Mouse (Mus musculus) naive thymus-derived CD4-positive, alpha-beta T cell, adult 2 months (primary cell): ENCODE measurements around the gene Triobp.
A peak's percentile ranks its signal among the peaks of the same experiment; 100 is the strongest.

Experiments used
- DNase-seq: peaks from one replicate; pipeline ENCODE4 v3.0.0-alpha.2; 2011; ENCODE audit warnings: low read depth

Gene Triobp

DNA sequence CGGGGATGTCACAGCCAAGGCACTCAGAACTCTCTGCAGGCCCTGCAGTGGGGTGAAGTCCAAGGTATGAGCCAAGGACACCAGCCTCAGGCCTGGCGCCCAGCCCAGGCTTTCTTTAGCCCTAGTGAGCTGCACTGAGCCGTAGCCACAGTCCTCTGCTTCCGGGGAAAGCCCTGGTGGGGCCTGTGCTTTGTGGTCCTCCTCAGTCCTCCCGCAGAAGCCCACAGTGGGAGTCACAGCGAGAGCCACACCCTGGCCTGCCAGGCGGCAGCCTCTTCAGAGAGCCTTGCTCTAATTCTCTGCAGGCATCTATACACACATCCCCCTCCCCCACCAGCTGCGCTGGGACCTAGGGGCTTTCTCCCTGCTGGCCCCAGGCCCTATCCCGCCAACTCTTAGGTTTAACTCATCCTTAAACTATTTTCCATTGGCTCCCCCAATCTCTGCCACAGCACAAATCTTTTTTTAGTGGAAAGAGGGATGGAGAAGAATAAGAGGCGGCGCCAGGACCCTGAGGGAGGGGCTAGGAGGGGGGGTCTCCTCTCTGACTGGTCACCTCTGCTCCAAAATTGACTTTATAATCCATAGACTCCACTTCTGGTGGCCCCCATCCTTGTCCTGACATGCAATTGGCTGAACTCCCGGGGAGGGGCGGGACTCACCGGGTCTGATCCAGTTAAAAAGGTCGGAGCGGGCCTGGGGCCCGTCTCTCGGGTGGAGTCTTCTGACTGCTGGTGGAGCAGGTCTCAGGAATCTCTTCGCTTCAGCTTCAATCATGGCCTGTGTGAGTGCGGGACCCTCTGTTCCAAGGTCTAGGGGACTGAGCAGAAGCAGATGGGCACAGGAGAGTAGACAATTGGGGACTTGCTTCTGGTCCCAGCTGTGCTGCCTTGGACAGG lies 21.3 kb upstream of the Triobp start, which contains the start of gene Lgals1:
Gene Lgals1 (plus strand): TSS at position 705 of the 899 bp plus-strand sequence.
- DNase-seq = peak; percentile 70

DNA sequence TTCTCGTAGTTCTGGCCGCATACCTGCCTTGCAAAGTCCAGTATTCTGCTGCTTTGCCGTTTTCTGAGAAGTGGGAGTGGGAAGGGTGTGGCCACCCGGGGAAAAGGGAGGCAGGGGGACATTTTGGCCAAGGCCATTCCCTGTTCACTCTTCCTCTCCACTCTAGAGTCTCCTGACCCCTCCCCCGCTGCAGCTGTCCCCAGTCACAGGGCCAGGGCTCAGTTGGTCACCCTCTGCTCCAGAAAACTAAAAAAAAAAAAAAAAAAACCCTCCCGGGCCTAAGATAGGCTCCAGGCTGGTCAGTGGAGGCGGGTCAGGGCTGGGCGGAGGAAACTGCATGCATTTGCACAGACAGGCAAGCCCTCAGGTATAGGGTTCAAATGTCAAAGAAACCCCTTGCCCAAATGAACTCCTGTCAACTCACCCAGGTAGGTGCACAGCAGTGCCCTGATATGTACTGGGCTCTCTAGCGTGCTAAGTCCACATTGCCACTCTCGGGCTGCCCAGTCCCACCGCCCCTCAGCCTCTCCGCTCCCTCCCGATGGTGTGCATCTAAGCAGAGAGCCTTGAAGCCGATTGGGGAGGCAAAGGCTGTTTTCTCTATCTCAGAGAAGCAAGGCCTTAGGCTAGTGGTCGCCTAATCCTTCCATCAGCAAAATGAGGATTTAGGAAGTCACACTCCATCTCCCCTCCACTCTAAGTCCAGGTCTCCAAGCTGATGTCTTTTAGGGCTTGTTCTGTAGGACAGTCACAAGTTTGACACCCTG lies 20.3 kb upstream of the Triobp start:
- DNase-seq = no peak

- peak; percentile 92 for DNase-seq
Measured at GRCm38 (mm10) chr15:78927788-78928457, 19.6 kb upstream of the Triobp start.

DNA sequence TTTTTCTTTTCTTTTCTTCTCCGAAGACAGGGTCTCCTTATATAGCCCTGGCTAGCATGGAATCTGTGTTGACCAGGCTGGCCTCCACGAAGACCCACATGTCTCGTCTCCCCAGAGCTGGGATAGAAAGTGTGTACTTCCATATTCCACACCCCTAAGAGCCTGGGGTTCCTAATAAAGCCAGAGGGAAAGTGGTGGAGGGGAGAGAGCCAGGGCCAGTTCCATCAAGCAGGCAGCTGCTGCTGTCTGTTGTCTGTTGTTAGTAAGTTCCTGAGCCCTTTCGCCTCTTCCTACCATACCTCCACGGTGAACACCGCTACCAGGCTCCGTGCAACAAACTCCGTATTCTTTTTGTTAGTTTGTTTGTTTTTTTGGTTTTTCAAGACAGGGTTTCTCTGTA lies 19.0 kb upstream of the Triobp start:
- peak; percentile 50 for DNase-seq

- no peak for DNase-seq
Measured at GRCm38 (mm10) chr15:78930192-78930706, 17.3 kb upstream of the Triobp start.

DNA sequence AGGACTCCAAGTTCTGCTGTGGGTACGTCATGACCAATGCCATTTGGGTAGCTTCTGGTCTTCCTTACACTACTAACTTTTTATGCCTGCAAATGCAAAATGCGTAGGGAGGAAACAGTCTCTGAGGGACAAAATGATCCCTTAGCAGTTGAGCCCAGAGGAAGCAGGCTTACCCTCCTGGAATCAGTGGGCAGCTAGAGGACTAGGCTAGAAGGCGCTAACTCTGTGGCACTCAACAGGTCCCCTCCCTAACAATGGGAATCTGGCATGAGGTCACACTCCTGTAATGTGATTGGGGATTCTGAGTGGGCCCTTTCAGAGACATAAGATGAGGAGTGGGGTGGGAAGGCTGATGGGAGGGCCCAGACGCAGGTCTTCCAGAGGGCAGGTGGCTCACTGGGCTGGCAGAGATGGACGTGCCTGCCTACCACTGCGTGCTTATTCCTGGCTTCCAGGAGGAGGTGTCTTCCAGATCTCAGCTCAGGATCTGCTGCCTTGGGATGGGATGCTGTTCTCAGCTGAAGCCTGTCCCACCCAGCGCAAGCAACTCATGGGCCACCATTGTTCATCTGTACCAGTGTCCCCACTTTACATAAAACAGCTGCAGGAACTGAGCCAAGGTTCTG lies 16.6 kb upstream of the Triobp start:
- DNase-seq = no peak

DNA sequence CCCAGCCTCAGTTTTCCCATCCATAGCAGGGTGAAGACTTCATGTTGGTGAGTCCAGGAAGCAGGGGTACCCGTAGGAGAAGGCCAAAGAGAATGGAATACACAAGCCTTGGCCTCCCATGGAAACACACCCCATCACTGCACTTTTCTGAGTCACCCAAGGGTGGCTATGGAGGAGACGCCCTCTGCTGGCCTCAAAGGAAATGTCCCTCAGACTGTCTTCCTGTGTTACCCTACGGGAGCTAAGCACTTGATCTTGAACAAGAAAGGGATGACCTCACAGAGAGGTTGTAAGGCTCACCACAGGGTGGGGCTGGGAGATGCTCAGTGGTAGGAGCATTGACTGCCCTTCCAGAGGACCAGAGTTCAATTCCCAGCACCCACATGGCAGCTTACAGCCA lies 15.9 kb upstream of the Triobp start:
- DNase-seq = peak; percentile 91

GRCm38 (mm10) chr15:78934784-78935320 lies 12.7 kb upstream of the Triobp start, which contains the start of gene Nol12:
Gene Nol12, plus strand, starts transcription at chr15:78934933.
- peak; percentile 95 for DNase-seq

GRCm38 (mm10) chr15:78936403-78936802 lies 11.1 kb upstream of the Triobp start:
- DNase-seq = no peak

DNA sequence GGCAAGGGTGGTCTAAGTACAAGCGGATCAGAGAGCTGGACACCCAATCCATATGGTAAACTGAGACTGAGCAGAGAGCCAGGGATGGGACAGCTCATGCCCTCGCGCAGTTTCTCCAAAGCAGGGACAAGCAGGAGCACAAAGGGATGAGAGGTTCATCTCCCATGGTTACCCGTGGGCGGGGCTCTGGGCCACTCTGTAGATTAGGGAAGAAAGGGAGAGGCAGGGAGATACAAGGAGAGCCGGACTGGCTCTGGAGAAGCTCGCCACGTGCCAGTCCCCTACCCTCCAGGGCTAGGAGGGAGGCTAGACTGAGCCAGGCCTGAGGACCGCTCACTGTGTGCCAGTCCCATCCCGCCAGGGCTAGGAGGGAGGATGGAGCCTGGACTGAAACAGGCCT lies 10.2 kb upstream of the Triobp start:
- no peak for DNase-seq

- no peak for DNase-seq
Measured at GRCm38 (mm10) chr15:78937963-78938362, 9.6 kb upstream of the Triobp start.

- no peak for DNase-seq
Measured at GRCm38 (mm10) chr15:78940325-78940724, 7.2 kb upstream of the Triobp start.

GRCm38 (mm10) chr15:78942663-78943062 lies 4.9 kb upstream of the Triobp start:
- peak; percentile 70 for DNase-seq

DNA sequence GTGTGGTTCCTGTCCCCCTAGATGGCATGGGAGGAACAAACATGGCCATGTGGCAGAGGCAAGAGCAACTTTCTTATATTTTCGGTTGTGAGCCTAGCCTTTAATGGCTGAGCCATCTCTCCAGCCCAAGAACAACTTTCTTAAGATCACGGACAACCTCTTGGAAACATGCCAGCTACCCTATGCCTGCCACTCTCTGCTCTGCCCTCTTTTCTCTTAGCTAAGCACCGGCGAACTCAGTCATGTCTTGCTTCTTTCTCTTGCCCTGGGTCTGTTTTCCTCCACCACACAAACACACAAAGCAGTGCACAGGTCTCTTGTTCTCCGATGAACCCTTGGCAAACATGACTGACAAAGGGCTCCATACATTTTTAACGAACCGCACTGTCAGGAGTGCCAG lies 1.3 kb upstream of the Triobp start:
- DNase-seq = no peak

DNA sequence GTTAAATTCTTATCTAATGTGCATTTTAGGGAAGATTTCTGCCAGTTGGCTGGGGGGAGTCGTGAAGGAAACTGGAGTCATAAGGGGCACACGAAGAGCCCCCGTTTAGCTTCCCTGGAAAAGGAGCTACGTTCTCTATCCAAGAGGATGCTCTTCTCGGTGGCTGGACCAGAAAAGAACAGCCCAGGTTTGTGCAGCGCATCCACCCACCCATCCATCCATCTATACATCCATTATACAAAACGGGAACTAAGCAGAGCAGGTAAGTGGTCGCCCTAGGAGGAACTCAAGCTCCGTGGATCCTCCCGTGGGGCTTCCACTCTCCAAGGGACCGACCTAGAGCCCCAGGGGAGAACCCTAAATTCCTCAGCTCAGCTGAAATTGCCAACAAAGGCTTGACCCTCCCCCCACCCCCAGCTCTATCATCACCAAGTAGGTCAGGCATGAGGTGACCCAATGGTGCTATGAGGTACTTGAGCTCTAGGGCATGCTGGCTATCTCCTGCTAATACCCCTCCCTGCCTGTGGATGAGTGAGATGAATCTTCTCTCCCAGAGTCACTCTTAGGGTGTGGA lies 715 bp downstream of the Triobp start:
- DNase-seq = no peak

- no peak for DNase-seq
Measured at GRCm38 (mm10) chr15:78948883-78949282, 1.4 kb downstream of the Triobp start.

DNA sequence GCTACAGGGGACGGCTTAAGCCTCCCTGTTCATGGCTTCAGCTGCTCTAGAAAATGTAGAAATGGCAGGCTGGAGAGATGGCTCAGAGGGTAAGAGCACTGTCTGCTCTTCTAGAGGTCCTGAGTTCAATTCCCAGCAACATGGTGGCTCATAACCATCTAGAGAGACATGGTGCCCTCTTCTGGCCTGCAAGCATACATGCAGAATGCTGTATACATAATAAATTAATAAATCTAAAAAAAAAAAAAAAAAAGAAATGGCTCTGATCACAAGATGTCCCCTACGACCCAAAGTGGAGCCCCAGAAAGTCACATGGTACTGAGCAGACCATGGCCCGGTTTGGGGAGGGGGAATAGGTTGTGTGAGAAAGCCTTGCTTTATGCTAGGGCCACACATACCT lies 8.1 kb downstream of the Triobp start:
- DNase-seq = no peak

- DNase-seq = peak; percentile 63
Measured at GRCm38 (mm10) chr15:78956351-78956750, 8.8 kb downstream of the Triobp start.

- no peak for DNase-seq
Measured at GRCm38 (mm10) chr15:78957021-78957420, 9.5 kb downstream of the Triobp start.

- no peak for DNase-seq
Measured at GRCm38 (mm10) chr15:78959537-78959936, 12.0 kb downstream of the Triobp start.

DNA sequence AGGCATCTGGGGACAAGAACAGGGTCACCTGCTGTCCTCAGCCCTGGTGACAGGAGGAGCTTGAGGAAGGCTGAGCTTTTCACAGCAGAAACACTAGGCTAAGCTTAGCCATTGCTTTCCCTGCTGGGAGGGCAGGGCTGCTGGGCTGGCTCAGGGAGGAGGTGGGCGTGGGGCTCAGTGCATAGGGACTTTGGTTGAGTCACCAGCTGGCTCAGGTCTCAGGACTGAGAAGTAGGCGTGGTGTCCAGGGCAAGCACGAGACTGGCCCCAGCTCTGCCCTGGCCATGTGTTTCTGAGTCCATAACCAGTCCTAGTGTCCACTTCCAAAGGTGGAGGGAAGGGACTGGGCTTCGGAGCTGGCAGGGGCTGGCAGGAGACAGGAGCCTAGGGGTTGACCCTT lies 12.6 kb downstream of the Triobp start:
- DNase-seq = no peak
